8 mouse cellular contexts compared by ENCODE assay signal in genomic region chr4:40970592-40970841, GRCm38 (mm10). TPM values are rescaled to one million over a fixed set of nuclear protein-coding genes. Genes with fewer than 3 reads are reported as not detected.
DNase-seq lines count a peak whose midpoint lies in the region; ATAC-seq lines count a peak whose summit lies in the region.

No protein-coding gene starts in this region.

- ATAC-seq in kidney, embryonic 14.5 days (ENCODE audit: low FRiP score, low TSS enrichment): no peak
- ATAC-seq in hindbrain, embryonic 13.5 days (ENCODE audit: low FRiP score): no peak
- no peak; the same call in 1 of the 2 replicates for ATAC-seq in midbrain, embryonic 13.5 days

- peaks cover 17% of the 10 kb centered on the region for H3K36me3 ChIP-seq in kidney, embryonic 14.5 days (ENCODE audit: control insufficient read depth, insufficient read depth, low read length)
- H3K36me3 ChIP-seq in hindbrain, embryonic 13.5 days: peaks cover 25% of the 10 kb centered on the region
- peaks cover 15% of the 10 kb centered on the region for H3K36me3 ChIP-seq in midbrain, embryonic 13.5 days

- intact Hi-C loops in gastrocnemius, postnatal 14 days (cut with DNase I; ENCODE audit: low total_unique reads): loop anchor here (2.0 kb wide), 1 partner anchor 22 kb away; the partner anchor contains the start of genes Bag1 and Chmp5

- no peaks in the 10 kb centered on the region for H3K9me3 ChIP-seq in kidney, embryonic 14.5 days (ENCODE audit: control insufficient read depth, low read length)
- H3K9me3 ChIP-seq in hindbrain, embryonic 13.5 days: no peaks in the 10 kb centered on the region
- H3K9me3 ChIP-seq in midbrain, embryonic 13.5 days: no peaks in the 10 kb centered on the region

- peak overlapping the region; percentile 89 for H3K9ac ChIP-seq in kidney, embryonic 14.5 days (ENCODE audit: low read depth, low read length)
- peak overlapping the region; percentile 93 for H3K9ac ChIP-seq in hindbrain, embryonic 13.5 days
- peak overlapping the region; percentile 87 for H3K9ac ChIP-seq in midbrain, embryonic 13.5 days (replicated peaks)

- H3K27me3 ChIP-seq in kidney, embryonic 14.5 days (ENCODE audit: control insufficient read depth, insufficient read depth, low read length): no peaks in the 10 kb centered on the region
- H3K27me3 ChIP-seq in hindbrain, embryonic 13.5 days: no peaks in the 10 kb centered on the region
- no peaks in the 10 kb centered on the region for H3K27me3 ChIP-seq in midbrain, embryonic 13.5 days

- H3K4me1 ChIP-seq in kidney, embryonic 14.5 days (ENCODE audit: control insufficient read depth, insufficient read depth, low read length): peaks cover 11% of the 10 kb centered on the region; the same call in 1 of the 2 replicates
- H3K4me1 ChIP-seq in brown adipose tissue, adult 24 weeks (ENCODE audit: control insufficient read depth, insufficient read depth, insufficient read length, low read length): 0 out of 2 replicates have a peak, but pooled peaks cover 7% of the 10 kb centered on the region
- H3K4me1 ChIP-seq in hindbrain, embryonic 13.5 days (replicated peaks): peaks cover 22% of the 10 kb centered on the region
- peaks cover 22% of the 10 kb centered on the region for H3K4me1 ChIP-seq in midbrain, embryonic 13.5 days (replicated peaks)

- peak overlapping the region; percentile 92 for H3K27ac ChIP-seq in kidney, embryonic 14.5 days (ENCODE audit: low read depth, low read length)
- peak overlapping the region; percentile 98 for H3K27ac ChIP-seq in brown adipose tissue, adult 24 weeks (replicated peaks; ENCODE audit: low read depth, low read length)
- H3K27ac ChIP-seq in hindbrain, embryonic 13.5 days: peak overlapping the region; percentile 92
- H3K27ac ChIP-seq in midbrain, embryonic 13.5 days: peak overlapping the region; percentile 91

- H3K4me2 ChIP-seq in kidney, embryonic 14.5 days (replicated peaks; ENCODE audit: low read depth, low read length): peak overlapping the region; percentile 70
- peak overlapping the region; percentile 76 for H3K4me2 ChIP-seq in hindbrain, embryonic 13.5 days
- peak overlapping the region; percentile 80 for H3K4me2 ChIP-seq in midbrain, embryonic 13.5 days (replicated peaks)

- peak overlapping the region; percentile 99 for H3K4me3 ChIP-seq in kidney, embryonic 14.5 days (ENCODE audit: low read length)
- H3K4me3 ChIP-seq in brown adipose tissue, adult 24 weeks (ENCODE audit: insufficient read depth, low read depth, low read length): peak overlapping the region; percentile 90
- peak overlapping the region; percentile 82 for H3K4me3 ChIP-seq in hindbrain, embryonic 13.5 days
- H3K4me3 ChIP-seq in midbrain, embryonic 13.5 days (replicated peaks): peak overlapping the region; percentile 97

- under 1% methylated on average over 16 of the region's 16 CpGs for WGBS in kidney, embryonic 14.5 days
- WGBS in hindbrain, embryonic 13.5 days: under 1% methylated on average over 13 of the region's 16 CpGs
- WGBS in midbrain, embryonic 13.5 days: under 1% methylated on average over 16 of the region's 16 CpGs

- DNase-seq in kidney, adult 18-20 months: no peak
- no peak for DNase-seq in adrenal gland, adult 8-10 months
- no peak for DNase-seq in B cell, adult 2 months
- DNase-seq in gastrocnemius, postnatal 14 days: no peak

RNA-seq across cellular contexts. Expression of gene Nfx1, which starts 0.2 kb away (rescaled TPM):
- 58.6 and 103 TPM in 2 replicates for polyA plus RNA-seq in kidney, embryonic 14.5 days (2014; fragmentation: Nextera tagmentation; extraction: Ambion mirVana)
- 12.0 and 14.9 TPM in 2 replicates for polyA plus RNA-seq in brown adipose tissue, adult 24 weeks (2012; ENCODE audit: insufficient read depth, insufficient read length, missing spikeins)
- polyA plus RNA-seq in hindbrain, embryonic 13.5 days (2015; fragmentation: Nextera tagmentation; extraction: Ambion mirVana): 107 and 110 TPM in 2 replicates
- polyA plus RNA-seq in midbrain, embryonic 13.5 days (2015; fragmentation: Nextera tagmentation; extraction: Ambion mirVana): 107 and 109 TPM in 2 replicates
- total RNA-seq in adrenal gland, adult 8-10 months (2022): 100 to 1,000 TPM in 2 of 4 experiments, 10 to 100 TPM in 2; 86.1 to 168 (median 125) TPM
- total RNA-seq in gastrocnemius, postnatal 14 days (2021): 10 to 100 TPM; 18.3 to 18.9 TPM

RNA-seq across cellular contexts. Expression of gene Chmp5, which starts 22.3 kb away (rescaled TPM):
- 113 and 137 TPM in 2 replicates for polyA plus RNA-seq in kidney, embryonic 14.5 days (2014; fragmentation: Nextera tagmentation; extraction: Ambion mirVana)
- 106 and 109 TPM in 2 replicates for polyA plus RNA-seq in brown adipose tissue, adult 24 weeks (2012; ENCODE audit: insufficient read depth, insufficient read length, missing spikeins)
- polyA plus RNA-seq in hindbrain, embryonic 13.5 days (2015; fragmentation: Nextera tagmentation; extraction: Ambion mirVana): 174 and 178 TPM in 2 replicates
- 184 and 194 TPM in 2 replicates for polyA plus RNA-seq in midbrain, embryonic 13.5 days (2015; fragmentation: Nextera tagmentation; extraction: Ambion mirVana)
- total RNA-seq in adrenal gland, adult 8-10 months (2022): 100 to 1,000 TPM in 3 of 4 experiments, 10 to 100 TPM in 1; 97.2 to 108 (median 103) TPM
- total RNA-seq in gastrocnemius, postnatal 14 days (2021): 10 to 100 TPM; 26.7 to 27.9 TPM

RNA-seq across cellular contexts. Expression of gene Bag1, which starts 22.4 kb away (rescaled TPM):
- 235 and 248 TPM in 2 replicates for polyA plus RNA-seq in kidney, embryonic 14.5 days (2014; fragmentation: Nextera tagmentation; extraction: Ambion mirVana)
- 295 and 387 TPM in 2 replicates for polyA plus RNA-seq in brown adipose tissue, adult 24 weeks (2012; ENCODE audit: insufficient read depth, insufficient read length, missing spikeins)
- polyA plus RNA-seq in hindbrain, embryonic 13.5 days (2015; fragmentation: Nextera tagmentation; extraction: Ambion mirVana): 201 and 205 TPM in 2 replicates
- polyA plus RNA-seq in midbrain, embryonic 13.5 days (2015; fragmentation: Nextera tagmentation; extraction: Ambion mirVana): 182 and 186 TPM in 2 replicates
- 100 to 1,000 TPM; 187 to 375 (median 251) TPM for total RNA-seq in adrenal gland, adult 8-10 months (2022)
- total RNA-seq in gastrocnemius, postnatal 14 days (2021): 100 to 1,000 TPM; 147 to 150 TPM

RNA-seq across cellular contexts. Expression of gene Spink4, which starts 50.7 kb away (rescaled TPM):
- not detected in 2 replicates for polyA plus RNA-seq in kidney, embryonic 14.5 days (2014; fragmentation: Nextera tagmentation; extraction: Ambion mirVana)
- polyA plus RNA-seq in brown adipose tissue, adult 24 weeks (2012; ENCODE audit: insufficient read depth, insufficient read length, missing spikeins): not detected in 2 replicates
- polyA plus RNA-seq in hindbrain, embryonic 13.5 days (2015; fragmentation: Nextera tagmentation; extraction: Ambion mirVana): not detected in 2 replicates
- not detected in 2 replicates for polyA plus RNA-seq in midbrain, embryonic 13.5 days (2015; fragmentation: Nextera tagmentation; extraction: Ambion mirVana)
- total RNA-seq in adrenal gland, adult 8-10 months (2022): 100 to 1,000 TPM in 2 of 4 experiments, not detected in 2; 117 to 151 TPM
- total RNA-seq in gastrocnemius, postnatal 14 days (2021): not detected
